Mouse (Mus musculus) embryonic facial prominence, embryonic 10.5 days (tissue): ENCODE measurements around the gene Igf2r. TPM values are rescaled to one million over a fixed set of nuclear protein-coding genes. Genes with fewer than 3 reads are reported as not detected.

Source experiments
- polyA plus RNA-seq: library from polyadenylated mRNA; unstranded; fragments of >200 nt; fragmentation: Nextera tagmentation; extraction: Ambion mirVana; gene quantifications from 2 replicates; pipeline ENCODE4 v1.2.1, GENCODE M21; 2016

The Igf2r gene
- polyA plus RNA-seq, 1 experiment from 2014 or later, result 27.2 TPM

Other genes starting within 250 kb of the Igf2r start
- gene Slc22a2, start 185.5 kb downstream of the Igf2r start, polyA plus RNA-seq, result not detected in 2 replicates
- gene Slc22a1, start 93.8 kb downstream of the Igf2r start, polyA plus RNA-seq, result not detected in 2 replicates
- 0.44 and 0.72 TPM in 2 replicates for gene Mas1, start 98.5 kb upstream of the Igf2r start, polyA plus RNA-seq
- not detected in 2 replicates for gene Mrgprh, start 106.4 kb upstream of the Igf2r start, polyA plus RNA-seq
- gene Pnldc1, start 140.6 kb upstream of the Igf2r start, polyA plus RNA-seq, result 2.4 and 3.4 TPM in 2 replicates
- 548 and 551 TPM in 2 replicates for gene Tcp1, start 146.0 kb upstream of the Igf2r start, polyA plus RNA-seq
- 198 and 200 TPM in 2 replicates for gene Mrpl18, start 146.7 kb upstream of the Igf2r start, polyA plus RNA-seq
- 0.98 and 1.3 TPM in 2 replicates for gene Acat3, start 170.9 kb upstream of the Igf2r start, polyA plus RNA-seq
- 348 and 367 TPM in 2 replicates for gene Acat2, start 191.1 kb upstream of the Igf2r start, polyA plus RNA-seq
- gene Wtap, start 224.5 kb upstream of the Igf2r start, polyA plus RNA-seq, result 148 and 153 TPM in 2 replicates
- 95.4 and 101 TPM in 2 replicates for gene Sod2, start 237.2 kb upstream of the Igf2r start, polyA plus RNA-seq